Mouse (Mus musculus) limb, embryonic 15.5 days (tissue): Measurements from ENCODE around the gene Disc1. TPM values are rescaled to one million over a fixed set of nuclear protein-coding genes. Genes with fewer than 3 reads are reported as not detected.

ENCODE experiments used
- ATAC-seq: fragments of 200-750 bp; cut with Nextera tagmentation; 2 replicates; pipeline ENCODE4 v1.8.0; 2017; ENCODE audit warnings: low read depth, moderate TSS enrichment; ENCODE audit not compliant: insufficient number of reproducible peaks, low FRiP score, low TSS enrichment
- H3K27ac ChIP-seq: fragments of 300-500 bp; sonication (generic); 2 replicates; pipeline ENCODE4 v1.5.1; 2015; ENCODE audit warnings: moderate library complexity, mild to moderate bottlenecking, inconsistent platforms
- H3K27me3 ChIP-seq: fragments of 300-500 bp; sonication (generic); 2 replicates; pipeline ENCODE4 v1.6.1; 2015; ENCODE audit warnings: inconsistent platforms
- H3K36me3 ChIP-seq: fragments of 300-500 bp; sonication (generic); 2 replicates; pipeline ENCODE4 v1.6.1; 2015; ENCODE audit warnings: inconsistent platforms
- H3K4me1 ChIP-seq: fragments of 300-500 bp; sonication (generic); 2 replicates; pipeline ENCODE4 v1.6.1; 2015; ENCODE audit warnings: inconsistent platforms
- H3K4me2 ChIP-seq: fragments of 300-500 bp; sonication (generic); 2 replicates; pipeline ENCODE4 v1.6.1; 2015; ENCODE audit warnings: mild to moderate bottlenecking, inconsistent platforms
- H3K4me3 ChIP-seq: fragments of 300-500 bp; sonication (generic); 2 replicates; pipeline ENCODE4 v1.5.1; 2015; ENCODE audit warnings: mild to moderate bottlenecking, inconsistent platforms
- H3K9ac ChIP-seq: fragments of 300-500 bp; sonication (generic); 2 replicates; pipeline ENCODE4 v1.6.1; 2015; ENCODE audit warnings: inconsistent platforms
- H3K9me3 ChIP-seq: fragments of 300-500 bp; sonication (generic); 2 replicates; pipeline ENCODE4 v1.6.1; 2016; ENCODE audit warnings: inconsistent platforms
- WGBS: fragments of 180-500 bp; shearing (Covaris S2); methylation state at CpG from one replicate; pipeline ENCODE4 v1.1.7; 2015; 5-methylcytosine and 5-hydroxymethylcytosine counted together
- polyA plus RNA-seq: library from polyadenylated mRNA; unstranded; fragments of >200 nt; fragmentation: Nextera tagmentation; extraction: Ambion mirVana; gene quantifications from 2 replicates; pipeline ENCODE4 v1.2.1, GENCODE M21; 2015

The Disc1 gene
- polyA plus RNA-seq, result 2.3 TPM in 2 replicates

DNA sequence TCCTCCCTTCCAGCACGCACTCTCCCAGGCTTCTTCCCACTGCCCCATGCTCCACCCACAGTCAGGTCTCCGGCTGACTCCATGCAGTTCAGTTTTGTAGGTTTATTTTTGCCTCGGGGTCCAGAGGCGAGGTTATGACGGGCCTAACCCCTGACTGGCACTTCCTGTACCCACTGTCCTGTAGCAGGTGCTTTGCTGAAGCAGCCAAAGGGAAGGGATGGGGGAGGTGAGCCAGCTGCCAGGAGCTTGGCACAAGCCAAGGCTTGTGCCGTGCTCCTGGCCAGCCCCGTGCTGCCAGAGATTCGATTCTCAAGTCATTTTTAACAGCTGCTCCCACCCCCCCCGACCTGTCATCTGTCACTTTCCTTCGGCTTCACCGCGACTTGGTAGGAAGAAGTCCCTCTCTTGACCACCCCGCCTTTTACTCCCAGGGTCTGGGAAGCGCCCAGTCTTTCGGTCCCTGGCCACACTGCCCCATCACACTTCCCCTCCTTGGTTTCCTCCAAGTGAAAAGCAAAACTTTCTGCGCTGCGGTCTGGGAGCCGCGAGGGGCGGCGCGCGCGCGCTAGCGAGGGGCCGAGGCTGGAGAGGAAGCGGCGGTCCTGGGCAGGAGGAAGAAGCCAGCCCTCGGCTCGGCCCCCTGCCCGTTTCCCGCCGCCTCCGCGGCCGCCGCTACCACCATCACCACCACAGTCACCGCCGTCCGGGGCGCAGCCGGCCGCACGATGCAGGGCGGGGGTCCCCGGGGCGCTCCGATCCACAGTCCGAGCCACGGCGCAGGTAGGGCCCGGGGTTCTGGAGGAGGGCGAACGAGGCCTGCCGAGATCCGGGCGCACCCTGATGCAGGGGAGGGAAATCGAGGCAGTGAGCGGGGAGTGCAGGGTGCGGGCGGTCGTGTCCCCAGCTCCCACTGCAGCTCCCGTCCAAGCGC is at the start of gene Disc1:
Disc1 (plus strand) TSS at position 691 of the 931 bp plus-strand sequence.
- peaks cover 30% of the 10 kb centered on the region for H3K27me3 ChIP-seq
- peak within 1 kb of the TSS; percentile 96 for H3K4me2 ChIP-seq
- no peak for ATAC-seq
- no peaks in the 10 kb centered on the region for H3K36me3 ChIP-seq
- H3K9ac ChIP-seq, result peak within 1 kb of the TSS; percentile 77
- 2% methylated on average over 62 of the region's 65 CpGs for WGBS
- H3K27ac ChIP-seq, result peak within 1 kb of the TSS; percentile 65
- H3K9me3 ChIP-seq, result no peaks in the 10 kb centered on the region
- peaks cover 19% of the 10 kb centered on the region for H3K4me1 ChIP-seq
- H3K4me3 ChIP-seq, result peak within 1 kb of the TSS; percentile 70

DNA sequence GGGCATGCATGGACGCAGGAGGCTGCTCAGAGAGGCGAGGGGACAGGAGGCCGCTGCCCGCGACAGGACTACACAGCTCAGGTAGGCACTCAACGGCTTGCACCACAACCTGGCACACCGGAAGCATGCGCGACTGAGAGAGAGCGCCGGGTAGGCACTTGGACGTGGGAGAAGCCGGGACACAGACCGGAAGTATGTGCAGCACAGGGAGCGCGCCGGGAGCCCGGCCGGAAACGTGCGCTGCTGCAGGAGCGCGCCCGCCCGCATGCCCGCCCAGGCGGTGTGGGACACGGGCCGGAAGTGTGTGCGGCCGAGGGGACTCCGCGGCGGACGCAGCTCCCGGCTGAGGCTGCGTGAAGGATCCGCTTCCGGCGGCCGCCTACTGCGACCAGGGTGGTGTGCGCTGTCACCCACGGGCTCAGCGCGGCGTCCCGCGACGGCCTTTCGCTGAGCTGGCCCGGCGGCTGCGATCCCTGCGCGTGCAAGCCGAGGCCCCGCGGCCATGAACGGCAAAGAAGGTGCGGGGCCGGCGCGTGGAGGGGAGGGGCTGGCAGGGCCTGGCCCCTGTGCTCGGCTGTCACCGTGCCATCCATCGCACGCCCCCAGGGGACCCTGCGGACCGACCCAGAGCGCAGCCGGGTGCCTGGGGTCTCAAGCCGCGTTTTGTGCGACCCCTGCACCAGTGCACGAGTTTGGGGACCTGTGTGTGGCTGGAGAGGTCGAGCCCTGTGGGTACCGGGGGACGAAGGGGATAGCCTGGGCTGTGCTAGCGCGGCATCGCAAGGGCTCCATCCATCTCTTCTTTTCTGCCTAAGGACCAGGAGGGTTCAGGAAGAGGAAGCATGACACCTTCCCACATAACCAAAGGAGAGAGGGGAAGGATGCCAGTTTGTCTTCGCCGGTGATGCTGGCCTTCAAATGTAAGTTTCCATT is 41.0 kb upstream of the Disc1 start, which contains the start of gene Tsnax:
Tsnax (plus strand) TSS at position 303 of the 933 bp plus-strand sequence.
- H3K9me3 ChIP-seq, result no peaks in the 10 kb centered on the region
- peak within 1 kb of the TSS; percentile 89 for H3K27ac ChIP-seq
- 2% methylated on average over 77 of the region's 84 CpGs for WGBS
- ATAC-seq, result peak; percentile 96
- peaks cover 24% of the 10 kb centered on the region for H3K36me3 ChIP-seq
- peaks cover 4% of the 10 kb centered on the region; the same call in 1 of the 2 replicates for H3K4me1 ChIP-seq
- H3K4me3 ChIP-seq, result peak within 1 kb of the TSS; percentile 98
- peak within 1 kb of the TSS; percentile 99 for H3K9ac ChIP-seq
- H3K4me2 ChIP-seq, result peak within 1 kb of the TSS; percentile 76
- 0 out of 2 replicates have a peak, but pooled peaks cover 3% of the 10 kb centered on the region for H3K27me3 ChIP-seq

DNA sequence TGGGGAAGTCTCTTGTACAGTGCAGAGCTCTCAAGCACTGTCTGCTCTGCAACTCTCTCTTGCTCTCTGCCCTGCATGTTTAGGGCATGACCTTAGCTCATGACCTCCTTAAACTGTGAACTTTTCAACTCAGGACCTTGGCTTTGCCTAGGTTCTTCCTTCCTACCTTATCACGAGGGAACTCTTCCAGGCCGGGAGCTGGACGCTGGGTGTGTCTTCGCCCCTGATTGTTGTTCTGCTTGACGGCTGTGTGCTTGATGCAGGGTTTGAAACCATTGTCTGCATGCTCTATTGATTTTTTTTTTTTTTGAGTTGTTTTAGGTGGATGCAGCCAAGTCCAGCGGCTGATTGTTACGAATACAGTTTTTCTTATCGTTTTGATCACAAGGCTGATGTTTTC is 29.9 kb upstream of the Disc1 start:
- Histone ChIP-seq H3K4me3 (no peak overlapping the region), H3K9ac (no peak overlapping the region), H3K27me3 (no peaks in the 10 kb centered on the region), H3K9me3 (no peaks in the 10 kb centered on the region), H3K4me1 (no peaks in the 10 kb centered on the region), H3K4me2 (no peak overlapping the region), H3K27ac (no peak overlapping the region), H3K36me3 (peaks cover 56% of the 10 kb centered on the region)
- WGBS, result 91% methylated on average over 8 of the region's 8 CpGs
- ATAC-seq, result no peak

DNA sequence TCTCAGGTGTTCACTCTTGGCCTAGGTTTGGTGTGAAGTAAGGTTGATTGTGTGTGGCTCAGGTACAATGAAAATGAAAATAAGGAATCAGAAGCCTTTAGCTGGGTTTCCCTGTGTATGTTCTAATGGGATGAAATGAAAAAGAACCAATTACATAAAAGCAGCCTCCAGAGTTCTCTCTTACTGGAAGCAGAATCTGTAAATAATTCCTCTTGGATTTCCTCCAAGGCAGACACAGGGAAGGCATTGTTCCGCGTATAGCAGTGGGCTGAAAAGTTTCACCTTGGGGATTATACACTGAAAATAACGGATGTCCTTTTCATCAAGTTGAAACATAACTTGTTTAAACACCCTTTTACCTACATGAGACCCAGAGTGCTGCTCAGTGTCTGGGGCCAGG is 26.8 kb upstream of the Disc1 start:
- ATAC-seq, result no peak
- Histone ChIP-seq H3K36me3 (peaks cover 76% of the 10 kb centered on the region), H3K4me3 (no peak overlapping the region), H3K9me3 (no peaks in the 10 kb centered on the region), H3K27ac (no peak overlapping the region), H3K27me3 (no peaks in the 10 kb centered on the region), H3K9ac (no peak overlapping the region), H3K4me2 (no peak overlapping the region), H3K4me1 (no peaks in the 10 kb centered on the region)
- WGBS, result 50% methylated on average over 3 of the region's 3 CpGs

DNA sequence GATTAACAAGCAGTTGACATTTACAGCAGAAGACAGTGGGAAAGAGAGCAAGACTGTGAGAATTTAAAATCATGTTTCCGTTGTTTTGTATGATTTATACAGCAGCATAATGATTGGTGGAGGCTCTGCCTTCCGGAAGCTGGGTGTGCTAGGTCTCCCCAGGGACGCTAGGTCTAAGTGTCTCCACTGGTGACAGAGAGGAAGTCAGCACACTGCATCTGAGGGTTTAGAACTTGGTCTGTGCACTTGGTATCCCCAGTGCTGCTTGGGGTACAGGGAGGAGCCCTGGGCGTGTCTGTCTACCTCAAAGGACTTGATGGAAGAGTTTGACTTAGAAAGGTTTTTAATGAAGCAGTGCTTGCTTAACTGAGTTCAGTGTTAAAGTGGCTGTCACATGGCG is 25.2 kb upstream of the Disc1 start:
- WGBS, result 87% methylated on average over 5 of the region's 5 CpGs
- Histone ChIP-seq H3K4me3 (no peak overlapping the region), H3K4me1 (no peaks in the 10 kb centered on the region), H3K36me3 (peaks cover 88% of the 10 kb centered on the region), H3K4me2 (no peak overlapping the region), H3K27me3 (no peaks in the 10 kb centered on the region), H3K9ac (no peak overlapping the region), H3K27ac (no peak overlapping the region), H3K9me3 (no peaks in the 10 kb centered on the region)
- no peak for ATAC-seq

DNA sequence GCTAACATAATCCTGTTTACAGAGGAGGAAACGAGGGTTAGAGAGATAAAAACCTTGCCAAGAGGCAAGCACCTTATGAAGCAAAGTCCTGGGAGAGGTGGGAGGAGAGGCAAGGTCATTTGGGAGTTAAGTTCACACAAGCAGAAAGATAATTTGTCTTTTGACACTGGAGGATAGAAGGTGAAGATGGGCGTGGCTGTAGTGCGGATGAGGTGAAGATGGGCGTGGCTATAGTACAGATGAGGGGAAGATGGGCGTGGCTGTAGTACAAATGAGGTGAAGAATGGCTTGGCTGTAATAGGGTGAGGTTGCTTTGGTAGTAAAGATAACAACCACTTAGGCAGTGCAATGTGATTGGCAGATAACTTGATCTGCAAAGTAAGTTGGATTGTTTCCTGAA is 22.7 kb upstream of the Disc1 start:
- ATAC-seq, result no peak
- Histone ChIP-seq H3K9ac (no peak overlapping the region), H3K36me3 (peaks cover 71% of the 10 kb centered on the region), H3K27ac (no peak overlapping the region), H3K4me3 (no peak overlapping the region), H3K4me2 (no peak overlapping the region), H3K9me3 (no peaks in the 10 kb centered on the region), H3K27me3 (no peaks in the 10 kb centered on the region), H3K4me1 (no peaks in the 10 kb centered on the region)
- 73% methylated on average over 5 of the region's 5 CpGs for WGBS

DNA sequence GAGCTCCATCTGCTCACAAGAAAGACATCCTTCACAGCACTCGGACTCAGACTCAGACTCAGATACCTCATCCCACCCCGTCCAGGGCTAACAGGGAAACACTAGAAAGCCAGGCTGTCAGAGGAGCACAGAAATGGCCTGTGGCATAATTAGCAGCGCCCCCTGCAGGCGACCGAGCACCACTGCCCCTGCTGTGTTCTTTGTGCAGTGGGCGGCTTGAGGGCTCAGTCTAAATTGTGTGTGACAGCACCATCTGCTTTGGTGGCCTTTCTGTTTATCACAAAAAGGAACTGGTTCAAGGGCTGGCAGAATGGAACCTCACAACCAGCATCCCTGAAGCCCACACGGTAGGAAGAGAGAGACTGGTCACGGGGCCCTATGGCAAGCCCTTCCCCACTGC is 19.3 kb upstream of the Disc1 start:
- ATAC-seq, result no peak
- no peaks in the 10 kb centered on the region for H3K4me1 ChIP-seq
- no peaks in the 10 kb centered on the region for H3K27me3 ChIP-seq
- H3K9me3 ChIP-seq, result no peaks in the 10 kb centered on the region
- no peak overlapping the region for H3K27ac ChIP-seq
- H3K4me3 ChIP-seq, result no peak overlapping the region
- peaks cover 74% of the 10 kb centered on the region for H3K36me3 ChIP-seq
- no peak overlapping the region for H3K9ac ChIP-seq
- WGBS, result 43% methylated on average over 8 of the region's 8 CpGs
- no peak overlapping the region for H3K4me2 ChIP-seq

DNA sequence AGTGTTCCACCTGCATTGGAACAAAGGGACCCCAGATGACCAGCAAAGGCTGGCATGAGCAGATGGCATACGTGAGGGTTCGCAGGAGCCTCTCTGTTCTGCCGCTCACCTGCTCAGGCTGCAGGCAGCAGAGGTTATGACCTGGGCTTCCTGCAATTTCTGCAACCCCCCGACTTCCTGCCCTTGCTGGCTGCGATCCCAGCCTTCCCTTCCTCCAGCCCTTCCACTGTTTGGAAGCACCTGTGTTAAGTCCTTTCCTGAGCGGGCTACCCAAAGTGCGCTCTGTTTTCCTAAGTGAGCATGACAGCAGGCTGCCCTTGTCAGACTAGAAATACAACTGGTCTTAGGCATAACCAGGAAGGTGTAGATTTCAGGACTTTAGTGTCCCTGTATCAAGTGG is 16.9 kb upstream of the Disc1 start:
- H3K9ac ChIP-seq, result no peak overlapping the region
- H3K4me1 ChIP-seq, result 0 out of 2 replicates have a peak, but pooled peaks cover 7% of the 10 kb centered on the region
- no peak for ATAC-seq
- no peak overlapping the region for H3K4me3 ChIP-seq
- 76% methylated on average over 7 of the region's 7 CpGs for WGBS
- H3K9me3 ChIP-seq, result no peaks in the 10 kb centered on the region
- no peaks in the 10 kb centered on the region for H3K27me3 ChIP-seq
- no peak overlapping the region for H3K27ac ChIP-seq
- H3K36me3 ChIP-seq, result peaks cover 53% of the 10 kb centered on the region
- no peak overlapping the region for H3K4me2 ChIP-seq

DNA sequence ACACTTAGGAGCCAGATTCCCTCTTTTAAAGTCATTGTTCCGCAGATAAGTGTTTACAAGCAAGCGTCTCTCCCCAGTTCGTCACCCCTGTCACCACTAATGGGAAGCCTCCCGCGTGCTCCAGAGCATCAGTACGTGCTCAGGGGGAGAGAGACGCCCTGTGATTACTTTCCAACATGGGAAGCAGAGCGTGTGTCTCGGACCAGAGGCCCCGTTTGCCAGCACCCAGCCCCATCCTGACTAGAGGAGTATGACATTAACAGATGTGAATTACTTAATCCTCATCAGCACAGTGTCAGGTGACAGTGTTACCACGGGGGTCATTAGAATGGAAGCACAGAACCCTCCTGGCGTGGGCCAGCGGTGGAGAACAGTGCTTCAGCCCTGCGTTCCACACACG is 15.3 kb upstream of the Disc1 start:
- ATAC-seq, result no peak
- Histone ChIP-seq H3K4me3 (no peak overlapping the region), H3K27ac (no peak overlapping the region), H3K4me1 (0 out of 2 replicates have a peak, but pooled peaks cover 16% of the 10 kb centered on the region), H3K27me3 (no peaks in the 10 kb centered on the region), H3K9me3 (no peaks in the 10 kb centered on the region), H3K36me3 (peaks cover 38% of the 10 kb centered on the region), H3K4me2 (no peak overlapping the region), H3K9ac (no peak overlapping the region)
- WGBS, result 79% methylated on average over 15 of the region's 15 CpGs

DNA sequence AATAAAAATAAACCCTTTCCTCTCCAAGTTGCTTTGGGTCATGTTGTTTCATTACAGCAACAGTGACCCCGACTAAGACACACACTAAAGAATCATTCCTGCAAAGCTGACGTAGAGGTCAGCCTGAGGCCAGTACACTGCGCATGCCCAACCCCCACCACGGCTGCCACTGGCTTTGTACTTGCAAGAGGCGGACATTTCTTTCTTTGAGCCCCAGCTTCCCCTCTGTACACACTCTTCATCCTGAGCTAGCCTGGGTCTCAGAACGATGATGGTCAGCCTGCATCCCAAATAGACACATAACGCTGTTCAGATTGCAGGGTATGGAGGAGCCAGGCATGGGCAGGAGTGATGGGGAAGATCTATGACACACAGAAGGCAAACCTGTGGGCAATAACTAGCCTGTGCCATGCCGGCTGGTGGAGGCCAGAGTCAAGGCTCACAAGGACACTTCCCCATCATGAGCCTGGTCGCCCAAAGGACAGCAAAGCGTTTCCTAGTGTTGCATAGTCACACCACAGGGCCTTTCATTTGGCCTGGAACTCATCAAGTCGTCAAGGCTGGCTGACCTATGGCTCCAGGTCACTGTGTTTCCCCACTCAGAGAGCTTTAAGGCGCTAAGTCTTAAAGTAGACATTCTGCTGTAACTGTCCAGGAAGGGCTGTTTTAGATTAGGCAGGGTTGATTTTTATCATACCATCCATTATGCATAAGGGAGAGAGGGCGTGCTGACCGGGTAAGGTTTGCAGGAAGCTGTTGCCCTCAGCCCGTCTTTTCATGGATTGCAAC is 13.2 kb upstream of the Disc1 start:
- Histone ChIP-seq H3K9me3 (no peaks in the 10 kb centered on the region), H3K9ac (no peak overlapping the region), H3K4me1 (0 out of 2 replicates have a peak, but pooled peaks cover 16% of the 10 kb centered on the region), H3K36me3 (peaks cover 31% of the 10 kb centered on the region), H3K4me3 (no peak overlapping the region), H3K27me3 (no peaks in the 10 kb centered on the region), H3K27ac (no peak overlapping the region), H3K4me2 (no peak overlapping the region)
- ATAC-seq, result no peak
- 41% methylated on average over 15 of the region's 15 CpGs for WGBS

DNA sequence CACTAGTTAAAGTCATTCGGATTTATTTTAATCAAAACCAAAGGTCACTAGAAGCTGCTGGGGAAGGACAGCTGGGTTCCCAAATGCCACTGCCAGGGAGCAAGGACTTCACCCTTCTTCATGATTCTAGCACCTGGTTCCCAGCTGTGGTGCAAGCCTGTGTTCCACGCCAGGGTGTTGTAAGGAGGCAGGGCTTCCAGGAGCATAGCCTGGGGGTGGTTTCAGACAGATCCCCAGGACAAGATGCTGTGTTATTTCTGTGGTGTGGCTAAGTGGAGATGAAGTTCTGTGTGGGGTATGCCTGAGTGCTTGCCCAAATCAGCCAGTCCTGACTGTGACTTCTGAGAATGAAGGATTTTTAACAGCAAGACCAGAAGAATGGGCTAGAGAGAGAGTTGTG is 12.5 kb upstream of the Disc1 start:
- ATAC-seq, result no peak
- 30% methylated on average over 2 of the region's 2 CpGs for WGBS
- peaks cover 29% of the 10 kb centered on the region for H3K36me3 ChIP-seq
- no peak overlapping the region for H3K9ac ChIP-seq
- no peaks in the 10 kb centered on the region for H3K27me3 ChIP-seq
- no peak overlapping the region for H3K4me2 ChIP-seq
- H3K4me1 ChIP-seq, result 0 out of 2 replicates have a peak, but pooled peaks cover 16% of the 10 kb centered on the region
- peak overlapping the region; percentile 43; the same call in 1 of the 2 replicates for H3K27ac ChIP-seq
- H3K9me3 ChIP-seq, result no peaks in the 10 kb centered on the region
- H3K4me3 ChIP-seq, result no peak overlapping the region
